Mouse (Mus musculus): ENCODE measurements around the gene C1s2. TPM values are rescaled to one million over a fixed set of nuclear protein-coding genes. Genes with fewer than 3 reads are reported as not detected.
"Not testable (repeated sequence)": the region's sequence is repeated elsewhere in the genome, so short reads cannot be mapped to it uniquely, and the experiment has no call there.

C1s2 gene
- polyA plus RNA-seq, 1 experiment from 2014 or later: 0.20 TPM

DNA sequence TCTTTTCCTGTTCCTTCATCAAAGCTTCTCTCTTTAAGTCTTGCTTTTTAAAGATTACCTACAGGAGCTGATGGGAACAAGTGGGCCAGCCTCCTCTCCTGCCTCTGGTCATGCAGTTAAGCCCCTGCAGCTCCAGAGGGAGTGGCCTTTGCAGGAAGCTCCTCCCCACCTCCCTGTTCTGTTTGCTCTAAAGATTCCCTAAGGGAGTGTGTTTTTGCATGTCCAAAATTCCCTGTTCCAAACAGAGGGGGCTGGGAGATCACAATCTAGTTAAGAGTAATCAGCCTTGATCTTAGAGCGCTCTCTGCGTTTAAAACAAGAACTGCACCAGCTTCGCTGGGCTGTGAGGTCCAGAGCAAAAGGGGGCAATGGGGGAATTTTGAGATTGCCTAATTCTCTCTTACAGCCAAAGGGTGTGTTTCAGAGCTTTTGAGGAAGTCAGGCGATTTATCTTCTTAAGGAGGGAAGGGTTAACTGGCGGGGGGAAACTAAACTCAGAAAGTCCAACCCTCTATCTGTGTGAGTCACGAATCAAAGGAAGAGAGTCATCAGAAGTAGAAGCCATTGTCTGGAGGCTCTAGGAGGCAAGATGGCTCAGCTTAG is 1.1 kb upstream of the C1s2 start:
- not testable (repeated sequence) for ATAC-seq (ENCODE audit: low FRiP score); H3K27me3 ChIP-seq (replicated peaks); H3K9ac ChIP-seq (replicated peaks); H3K4me3 ChIP-seq (replicated peaks); H3K9me3 ChIP-seq (replicated peaks); H3K27ac ChIP-seq (replicated peaks); H3K4me2 ChIP-seq; H3K4me1 ChIP-seq; H3K36me3 ChIP-seq
- 43% methylated on average over 6 of the region's 6 CpGs for WGBS

DNA sequence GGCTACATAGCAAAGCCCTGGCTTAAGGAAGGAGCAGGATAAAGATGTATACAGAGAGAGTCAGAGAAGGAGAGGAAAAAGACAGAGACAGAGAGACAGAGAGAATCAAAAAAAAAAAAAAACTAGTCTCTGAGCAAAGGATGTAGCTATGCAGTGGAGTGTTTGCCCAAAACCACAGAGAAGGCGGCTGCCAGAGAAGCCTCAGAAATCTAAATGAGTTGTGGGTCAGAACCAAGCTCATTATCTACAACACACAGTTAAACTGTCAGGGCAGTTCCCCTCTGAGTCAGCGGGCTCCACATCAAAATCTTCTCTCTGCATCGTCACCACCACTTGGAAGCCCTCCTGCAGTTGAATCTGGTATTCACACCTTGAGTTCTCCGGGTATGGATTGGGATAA is 5.1 kb downstream of the C1s2 start:
- H3K27ac ChIP-seq (replicated peaks): no peak overlapping the region
- H3K27me3 ChIP-seq (replicated peaks): no peaks in the 10 kb centered on the region
- no peaks in the 10 kb centered on the region for H3K4me1 ChIP-seq
- WGBS: 86% methylated on average over 4 of the region's 4 CpGs
- H3K4me3 ChIP-seq (replicated peaks): no peak overlapping the region
- no peak overlapping the region for H3K9ac ChIP-seq (replicated peaks)
- no peaks in the 10 kb centered on the region for H3K9me3 ChIP-seq (replicated peaks)
- H3K4me2 ChIP-seq: no peak overlapping the region
- H3K36me3 ChIP-seq: no peaks in the 10 kb centered on the region
- no peak for ATAC-seq (ENCODE audit: low FRiP score)

DNA sequence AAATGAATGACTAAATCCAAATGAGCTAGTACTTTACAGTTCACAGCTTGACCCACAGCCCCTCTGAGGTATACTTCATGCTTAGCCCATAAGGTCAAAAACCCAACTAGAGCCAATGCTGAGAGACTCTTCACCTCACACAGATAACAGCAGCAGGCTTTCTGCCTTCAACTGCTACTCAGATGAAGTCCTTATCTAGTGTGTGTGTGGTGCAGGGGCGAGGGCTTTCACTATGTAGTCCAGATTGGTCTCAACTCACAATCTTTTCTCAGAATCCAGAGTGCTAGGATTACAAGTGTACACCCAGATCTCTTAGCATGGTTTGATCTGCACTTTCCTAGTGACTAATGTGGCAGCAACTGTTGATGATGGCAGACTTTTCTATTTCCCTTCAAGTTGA is 9.7 kb downstream of the C1s2 start:
- not testable (repeated sequence) for H3K9ac ChIP-seq (replicated peaks); H3K4me1 ChIP-seq; H3K36me3 ChIP-seq; H3K9me3 ChIP-seq (replicated peaks); H3K4me3 ChIP-seq (replicated peaks); H3K27ac ChIP-seq (replicated peaks); ATAC-seq (ENCODE audit: low FRiP score); H3K4me2 ChIP-seq; H3K27me3 ChIP-seq (replicated peaks)
- WGBS: 50% methylated on average over 1 of the region's 1 CpGs

- Histone ChIP-seq H3K4me2 (no peak overlapping the region), H3K4me1 (no peaks in the 10 kb centered on the region), H3K27me3 (replicated peaks) (no peaks in the 10 kb centered on the region), H3K9me3 (replicated peaks) (no peaks in the 10 kb centered on the region), H3K36me3 (no peaks in the 10 kb centered on the region), H3K9ac (replicated peaks) (no peak overlapping the region), H3K27ac (replicated peaks) (no peak overlapping the region), H3K4me3 (replicated peaks) (no peak overlapping the region)
- ATAC-seq (ENCODE audit: low FRiP score): no peak
- 91% methylated on average over 13 of the region's 13 CpGs for WGBS
These were observed 10.3 kb downstream of the C1s2 start for GRCm38 (mm10) chr6:124625612-124626011.

DNA sequence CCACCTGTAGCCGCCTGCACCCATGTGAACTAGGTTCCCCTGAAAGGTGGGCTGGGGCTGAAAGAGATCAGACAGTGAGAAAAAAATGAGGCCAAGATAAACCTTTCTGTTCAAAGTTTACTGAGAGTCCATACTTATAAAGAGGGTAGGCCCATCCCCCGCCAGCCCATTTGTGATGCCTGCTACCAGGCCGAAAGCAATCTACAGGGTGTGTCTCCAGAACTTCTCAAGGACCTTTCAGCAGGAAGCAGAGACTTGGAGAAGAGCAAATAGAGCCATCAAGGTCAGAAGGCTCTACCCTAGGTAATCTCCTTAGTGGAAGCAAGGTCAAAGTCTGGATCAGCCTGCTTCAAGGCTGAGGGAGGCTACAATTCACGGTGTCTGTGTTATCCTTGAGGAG is 33.9 kb downstream of the C1s2 start:
- no peak overlapping the region for H3K27ac ChIP-seq (replicated peaks)
- no peaks in the 10 kb centered on the region for H3K4me1 ChIP-seq
- no peak overlapping the region for H3K4me2 ChIP-seq
- no peak for ATAC-seq (ENCODE audit: low FRiP score)
- 91% methylated on average over 4 of the region's 4 CpGs for WGBS
- H3K9me3 ChIP-seq (replicated peaks): 0 out of 2 replicates have a peak, but pooled peaks cover 3% of the 10 kb centered on the region
- H3K9ac ChIP-seq (replicated peaks): no peak overlapping the region
- H3K27me3 ChIP-seq (replicated peaks): no peaks in the 10 kb centered on the region
- H3K36me3 ChIP-seq: no peaks in the 10 kb centered on the region
- H3K4me3 ChIP-seq (replicated peaks): no peak overlapping the region

DNA sequence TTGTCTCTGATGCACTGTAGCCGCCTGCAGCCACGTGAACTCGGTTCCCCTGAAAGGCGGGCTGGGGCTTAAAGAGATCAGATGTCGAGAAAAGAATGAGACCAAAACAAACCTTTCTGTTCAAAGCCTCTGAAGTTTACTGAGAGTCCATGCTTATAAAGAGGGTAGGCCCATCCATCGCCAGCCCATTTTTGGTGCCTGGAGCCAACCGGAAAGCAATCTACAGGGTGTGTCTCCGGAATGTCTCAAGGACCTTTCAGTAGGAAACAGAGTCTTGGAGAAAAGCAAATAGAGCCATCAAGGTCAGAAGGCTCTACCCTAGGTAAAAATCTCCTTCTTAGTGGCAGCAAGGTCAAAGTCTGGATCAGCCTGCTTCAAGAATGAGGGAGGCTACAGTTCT is 42.8 kb downstream of the C1s2 start:
- Histone ChIP-seq H3K4me3 (replicated peaks) (no peak overlapping the region), H3K4me1 (no peaks in the 10 kb centered on the region), H3K4me2 (no peak overlapping the region), H3K9me3 (replicated peaks) (no peaks in the 10 kb centered on the region), H3K36me3 (no peaks in the 10 kb centered on the region), H3K27me3 (replicated peaks) (no peaks in the 10 kb centered on the region), H3K9ac (replicated peaks) (no peak overlapping the region), H3K27ac (replicated peaks) (no peak overlapping the region)
- no peak for ATAC-seq (ENCODE audit: low FRiP score)
- WGBS: 89% methylated on average over 8 of the region's 8 CpGs

GRCm38 (mm10) chr6:124592186-124592700 is 43.6 kb downstream of the C1s2 start:
- 86% methylated on average over 4 of the region's 4 CpGs for WGBS
- ATAC-seq (ENCODE audit: low FRiP score): no peak
- H3K27me3 ChIP-seq (replicated peaks): no peaks in the 10 kb centered on the region
- no peaks in the 10 kb centered on the region for H3K9me3 ChIP-seq (replicated peaks)
- H3K9ac ChIP-seq (replicated peaks): no peak overlapping the region
- no peak overlapping the region for H3K27ac ChIP-seq (replicated peaks)
- H3K4me3 ChIP-seq (replicated peaks): no peak overlapping the region
- H3K4me2 ChIP-seq: no peak overlapping the region
- no peaks in the 10 kb centered on the region for H3K4me1 ChIP-seq
- no peaks in the 10 kb centered on the region for H3K36me3 ChIP-seq

- ATAC-seq (ENCODE audit: low FRiP score): no peak
- H3K36me3 ChIP-seq: no peaks in the 10 kb centered on the region
- no peaks in the 10 kb centered on the region for H3K4me1 ChIP-seq
These were observed 47.1 kb downstream of the C1s2 start for GRCm38 (mm10) chr6:124588771-124589170.

DNA sequence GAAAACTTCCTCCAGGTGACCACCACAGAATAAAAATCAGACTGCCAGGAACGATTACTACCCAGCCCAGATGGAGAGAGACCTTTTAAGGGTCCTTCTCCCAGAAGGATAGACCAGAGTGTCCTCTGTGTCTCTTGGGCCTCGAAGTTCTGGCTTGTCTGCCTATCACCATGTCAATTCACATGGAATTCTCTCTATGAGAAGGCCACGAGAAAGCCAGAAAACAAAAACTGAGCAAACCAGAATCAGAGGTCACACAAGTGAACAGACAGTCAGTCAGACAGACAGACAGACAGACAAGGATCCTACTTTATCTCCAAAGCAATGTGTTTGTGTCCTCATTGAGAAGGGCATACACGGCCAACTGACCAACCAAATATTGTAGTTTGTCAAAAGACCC is 49.6 kb downstream of the C1s2 start:
- no peaks in the 10 kb centered on the region for H3K9me3 ChIP-seq (replicated peaks)
- 75% methylated on average over 4 of the region's 4 CpGs for WGBS
- H3K36me3 ChIP-seq: no peaks in the 10 kb centered on the region
- no peak overlapping the region for H3K4me3 ChIP-seq (replicated peaks)
- H3K27ac ChIP-seq (replicated peaks): no peak overlapping the region
- H3K27me3 ChIP-seq (replicated peaks): no peaks in the 10 kb centered on the region
- no peak overlapping the region for H3K4me2 ChIP-seq
- H3K4me1 ChIP-seq: no peaks in the 10 kb centered on the region
- no peak overlapping the region for H3K9ac ChIP-seq (replicated peaks)
- ATAC-seq (ENCODE audit: low FRiP score): no peak

More at GRCm38 (mm10) chr6:124588771-124589170, 47.1 kb downstream of the C1s2 start:
- Histone ChIP-seq H3K27me3 (replicated peaks) (no peaks in the 10 kb centered on the region), H3K9ac (replicated peaks) (no peak overlapping the region), H3K9me3 (replicated peaks) (no peaks in the 10 kb centered on the region), H3K4me3 (replicated peaks) (no peak overlapping the region), H3K27ac (replicated peaks) (no peak overlapping the region), H3K4me2 (no peak overlapping the region)

GRCm38 (mm10) chr6:124585761-124586160 is 50.1 kb downstream of the C1s2 start:
- H3K4me3 ChIP-seq (replicated peaks): no peak overlapping the region
- ATAC-seq (ENCODE audit: low FRiP score): no peak
- H3K4me2 ChIP-seq: no peak overlapping the region
- no peaks in the 10 kb centered on the region for H3K36me3 ChIP-seq
- no peak overlapping the region for H3K27ac ChIP-seq (replicated peaks)
- H3K4me1 ChIP-seq: no peaks in the 10 kb centered on the region
- 98% methylated on average over 3 of the region's 3 CpGs for WGBS
- H3K27me3 ChIP-seq (replicated peaks): no peaks in the 10 kb centered on the region
- no peaks in the 10 kb centered on the region for H3K9me3 ChIP-seq (replicated peaks)
- H3K9ac ChIP-seq (replicated peaks): no peak overlapping the region

- 80% methylated on average over 3 of the region's 3 CpGs for WGBS
- no peak overlapping the region for H3K4me3 ChIP-seq (replicated peaks)
- no peak overlapping the region for H3K4me2 ChIP-seq
- H3K9ac ChIP-seq (replicated peaks): no peak overlapping the region
- H3K27me3 ChIP-seq (replicated peaks): no peaks in the 10 kb centered on the region
- H3K36me3 ChIP-seq: no peaks in the 10 kb centered on the region
- H3K9me3 ChIP-seq (replicated peaks): no peaks in the 10 kb centered on the region
- no peak for ATAC-seq (ENCODE audit: low FRiP score)
- no peak overlapping the region for H3K27ac ChIP-seq (replicated peaks)
- no peaks in the 10 kb centered on the region for H3K4me1 ChIP-seq
These were observed 51.0 kb downstream of the C1s2 start for GRCm38 (mm10) chr6:124584935-124585334.

- Histone ChIP-seq H3K36me3 (no peaks in the 10 kb centered on the region), H3K4me2 (no peak overlapping the region), H3K27me3 (replicated peaks) (no peaks in the 10 kb centered on the region), H3K4me1 (no peaks in the 10 kb centered on the region), H3K27ac (replicated peaks) (no peak overlapping the region), H3K9me3 (replicated peaks) (no peaks in the 10 kb centered on the region), H3K9ac (replicated peaks) (no peak overlapping the region), H3K4me3 (replicated peaks) (no peak overlapping the region)
- WGBS: 82% methylated on average over 1 of the region's 1 CpGs
- ATAC-seq (ENCODE audit: low FRiP score): no peak
These were observed 53.7 kb downstream of the C1s2 start for GRCm38 (mm10) chr6:124582231-124582630.

GRCm38 (mm10) chr6:124580155-124580554 is 55.7 kb downstream of the C1s2 start:
- WGBS: 83% methylated on average over 7 of the region's 7 CpGs
- ATAC-seq (ENCODE audit: low FRiP score): not testable (repeated sequence)

More at GRCm38 (mm10) chr6:124580155-124580554, 55.7 kb downstream of the C1s2 start:
- H3K4me2 ChIP-seq; H3K27me3 ChIP-seq (replicated peaks); H3K9ac ChIP-seq (replicated peaks); H3K4me1 ChIP-seq; H3K36me3 ChIP-seq; H3K27ac ChIP-seq (replicated peaks); H3K9me3 ChIP-seq (replicated peaks); H3K4me3 ChIP-seq (replicated peaks): not testable (repeated sequence)

Data from neural tube, embryonic 15.5 days (tissue).